Mouse (Mus musculus): ENCODE results near the gene Gm20503. TPM values are rescaled to one million over a fixed set of nuclear protein-coding genes. Genes with fewer than 3 reads are reported as not detected.

The Gm20503 gene
- total RNA-seq, 4 experiments from 2014 or later, result 0.70 to 2.3 (median 0.80) TPM; not detected in 1

- no peak for DNase-seq (ENCODE audit: low spot score in 2 of 2)
Observed at GRCm38 (mm10) chr4:59089391-59089790, 86.4 kb downstream of the Gm20503 start.

Other genes with a start within 250 kb of the Gm20503 start
- gene Olfr267, start 215.5 kb upstream of the Gm20503 start, total RNA-seq (2022), result under 1 TPM in 3 of 4 experiments, not detected in 1; 0.24 to 0.46 (median 0.33) TPM
- 100 to 1,000 TPM; 116 to 145 (median 129) TPM for gene Ecpas, start 90.5 kb upstream of the Gm20503 start, total RNA-seq (2022)
- gene Zkscan16, start 59.6 kb upstream of the Gm20503 start, total RNA-seq (2022), result 10 to 100 TPM; 67.4 to 79.1 (median 70.4) TPM
- 1 to 10 TPM; 1.6 to 2.7 (median 1.7) TPM for gene Ptgr1, start 16.1 kb upstream of the Gm20503 start, total RNA-seq (2022)
- gene Dnajc25, start 8.1 kb upstream of the Gm20503 start, total RNA-seq (2022), result 1 to 10 TPM; 4.9 to 7.3 (median 6.1) TPM
- 10 to 100 TPM; 63.7 to 72.9 (median 66.3) TPM for gene Gng10, start 31.9 kb downstream of the Gm20503 start, total RNA-seq (2022)
- gene AI481877, start 135.8 kb downstream of the Gm20503 start, total RNA-seq (2022), result under 1 TPM in 1 of 4 experiments, not detected in 3; 0.14 TPM
- 10 to 100 TPM; 72.2 to 86.1 (median 79.3) TPM for gene Ugcg, start 186.0 kb downstream of the Gm20503 start, total RNA-seq (2022)

Data from left cerebral cortex, adult 8-10 months (tissue).